Mouse (Mus musculus) cerebellum, postnatal 36 days (tissue): ENCODE measurements around the gene Kif2c.

ENCODE experiments used
- DNase-seq, 2 experiments: peaks; one replicate each; pipeline ENCODE4 v3.0.0; 2021 to 2022; ENCODE audit warnings: mixed read lengths in 2 of 2

Gene Kif2c

DNA sequence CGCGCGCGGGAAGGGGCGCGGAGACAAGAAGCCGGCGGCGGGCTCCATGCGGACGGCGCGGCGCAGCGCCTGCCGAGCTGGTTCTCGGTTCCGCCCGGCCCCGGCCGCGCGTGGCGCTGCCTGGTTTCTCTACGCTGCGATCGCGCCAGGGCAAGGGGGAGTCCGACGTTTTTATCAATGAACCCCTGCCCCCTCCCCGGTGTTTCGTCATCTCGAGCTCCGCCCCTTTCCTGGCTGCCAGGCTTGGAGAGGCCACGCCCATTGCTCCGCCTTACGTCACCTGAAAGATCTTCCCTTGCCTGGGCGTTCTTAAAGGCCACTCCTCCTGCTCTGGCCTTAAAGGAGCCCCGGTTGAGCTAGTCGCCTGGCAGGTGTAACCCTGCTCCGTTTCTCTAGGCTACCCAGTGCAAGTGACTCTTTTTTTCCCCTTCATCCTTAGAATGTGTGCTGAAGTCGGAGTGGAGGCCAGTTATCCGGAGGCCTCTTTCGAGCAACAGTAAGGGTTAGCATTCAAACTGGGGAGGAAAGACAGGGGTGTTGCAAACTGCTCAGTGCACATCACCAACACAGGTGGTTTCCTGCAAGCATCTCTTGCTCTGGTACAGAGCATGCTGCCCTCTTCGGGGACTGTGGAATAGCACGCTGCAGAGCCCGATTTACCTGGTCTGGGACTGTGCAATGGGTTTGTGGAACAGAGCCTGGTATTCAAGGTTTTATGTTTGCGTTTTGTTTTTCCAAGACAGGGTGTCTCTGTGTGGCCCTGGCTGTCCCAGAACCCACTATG lies 48.4 kb downstream of the Kif2c start, which contains the start of gene Plk3:
Gene Plk3, minus strand, starts transcription at position 147 of the 784 bp plus-strand sequence.
- DNase-seq = peak; percentile 97 to 99

DNA sequence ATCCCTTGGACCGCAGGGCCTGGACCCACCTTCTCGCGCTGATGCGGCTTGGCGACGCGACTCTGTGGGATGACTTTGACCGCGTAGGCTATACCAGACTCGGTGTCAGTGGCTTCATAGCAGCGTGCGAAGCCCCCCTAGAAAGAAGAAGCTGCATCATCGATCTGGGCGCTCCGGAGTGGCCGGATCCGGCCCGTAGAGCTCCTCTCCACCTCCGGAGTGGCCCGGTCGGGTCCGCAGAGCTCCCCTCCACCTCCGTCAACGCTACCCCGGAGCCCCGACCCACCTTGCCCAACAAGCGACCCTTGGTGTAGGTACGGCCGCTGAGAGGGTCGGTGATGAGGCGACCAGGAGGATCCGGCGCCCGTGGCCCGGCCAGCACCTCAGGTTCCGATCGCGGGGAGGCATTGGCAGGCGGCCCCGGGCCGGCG lies 49.1 kb downstream of the Kif2c start:
- DNase-seq = no peak

GRCm38 (mm10) chr4:117132794-117133143 lies 49.7 kb downstream of the Kif2c start:
- no peak for DNase-seq

DNA sequence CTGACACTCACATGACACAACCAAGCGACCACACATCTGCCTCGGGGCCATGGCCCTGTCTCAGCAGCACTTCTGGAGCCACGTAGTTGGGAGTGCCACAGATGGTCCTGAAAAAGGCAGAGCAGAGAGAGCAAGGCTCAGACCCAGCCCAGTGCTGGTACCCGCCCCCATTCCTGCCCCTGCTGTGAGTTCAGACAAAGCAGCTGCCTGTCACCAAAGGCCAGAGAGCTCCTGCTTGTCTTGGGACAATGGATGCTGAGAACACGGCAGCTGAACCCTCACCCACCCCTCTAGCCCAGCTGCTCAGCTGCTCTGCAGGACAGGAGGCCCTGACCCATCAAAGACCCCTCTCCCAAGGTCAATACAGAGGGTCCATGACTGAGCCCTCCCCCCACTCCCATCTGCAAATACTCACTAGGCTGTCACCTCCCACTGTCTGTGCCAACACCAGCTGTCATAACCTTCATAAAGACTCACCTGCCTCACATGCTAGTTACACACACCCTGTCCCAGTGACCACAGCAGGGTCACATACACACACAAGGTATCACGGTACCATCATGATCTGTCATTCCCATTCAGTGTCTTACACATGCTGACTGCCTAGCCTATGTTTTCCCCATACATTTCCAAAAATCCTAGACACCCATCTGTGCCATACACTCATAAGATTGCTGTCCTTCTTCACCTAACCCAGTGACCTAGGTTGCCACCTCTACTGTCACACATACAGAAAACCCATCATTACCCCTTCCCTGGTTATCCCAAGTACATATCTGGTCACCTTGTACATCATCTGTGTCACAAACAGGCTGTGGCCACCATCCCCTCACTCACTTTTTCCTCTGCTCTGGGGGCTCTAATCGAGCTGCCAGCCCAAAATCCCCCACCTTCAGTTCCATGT lies 50.3 kb downstream of the Kif2c start:
- DNase-seq = no peak

DNA sequence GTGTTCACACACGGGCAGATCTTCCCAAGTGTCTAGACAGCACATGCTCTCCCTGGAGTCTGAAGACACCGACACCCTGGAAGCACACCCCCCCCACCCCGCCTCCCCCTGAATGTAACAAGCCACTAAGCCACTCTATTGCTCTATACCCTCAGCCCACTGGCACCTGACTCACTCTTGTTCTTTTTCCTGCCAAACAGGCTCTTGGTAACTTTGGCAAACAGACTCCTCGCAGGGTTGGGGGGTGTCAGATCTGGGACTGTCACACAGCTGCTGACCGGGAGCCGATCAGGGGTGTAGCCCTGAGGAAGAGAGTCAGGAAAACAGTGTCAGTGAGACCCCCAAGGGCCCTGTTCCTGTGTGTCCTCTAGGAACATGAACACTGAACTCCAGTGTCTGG lies 51.2 kb downstream of the Kif2c start:
- DNase-seq = no peak

- no peak for DNase-seq
These were observed 51.6 kb downstream of the Kif2c start for GRCm38 (mm10) chr4:117130790-117131189.

DNA sequence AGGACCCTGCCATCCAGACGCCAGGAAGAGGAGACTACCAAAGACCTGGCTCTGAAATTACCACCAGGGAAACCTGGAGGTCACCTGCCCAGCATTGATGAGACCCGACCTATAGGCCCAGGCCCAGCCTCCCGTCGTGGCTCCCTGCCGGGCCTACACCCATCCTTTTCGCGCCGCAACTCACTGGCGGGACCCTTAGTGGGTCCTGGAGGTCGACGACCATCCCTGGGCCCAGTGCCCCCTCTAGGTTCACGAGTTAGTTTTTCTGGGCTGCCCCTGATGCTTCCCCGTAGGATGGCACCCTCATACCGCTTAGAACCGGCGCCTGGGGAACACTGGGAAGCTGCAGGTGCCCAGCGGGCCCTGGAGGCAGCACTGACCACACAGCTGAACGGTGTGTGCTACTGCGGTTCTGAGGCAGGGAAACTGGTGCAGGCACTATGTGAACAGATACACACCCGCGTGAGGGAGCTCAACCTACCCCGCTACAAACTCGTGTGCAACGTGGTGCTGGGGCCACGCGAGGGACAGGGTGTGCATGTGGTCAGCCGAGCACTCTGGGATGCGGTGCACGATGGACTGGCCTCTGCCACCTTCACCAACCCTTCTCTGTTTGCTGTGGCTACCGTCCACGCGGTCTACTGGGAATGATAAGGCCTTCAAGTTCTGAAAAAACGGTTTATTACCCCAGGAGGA lies 54.3 kb downstream of the Kif2c start:
- DNase-seq = no peak

DNA sequence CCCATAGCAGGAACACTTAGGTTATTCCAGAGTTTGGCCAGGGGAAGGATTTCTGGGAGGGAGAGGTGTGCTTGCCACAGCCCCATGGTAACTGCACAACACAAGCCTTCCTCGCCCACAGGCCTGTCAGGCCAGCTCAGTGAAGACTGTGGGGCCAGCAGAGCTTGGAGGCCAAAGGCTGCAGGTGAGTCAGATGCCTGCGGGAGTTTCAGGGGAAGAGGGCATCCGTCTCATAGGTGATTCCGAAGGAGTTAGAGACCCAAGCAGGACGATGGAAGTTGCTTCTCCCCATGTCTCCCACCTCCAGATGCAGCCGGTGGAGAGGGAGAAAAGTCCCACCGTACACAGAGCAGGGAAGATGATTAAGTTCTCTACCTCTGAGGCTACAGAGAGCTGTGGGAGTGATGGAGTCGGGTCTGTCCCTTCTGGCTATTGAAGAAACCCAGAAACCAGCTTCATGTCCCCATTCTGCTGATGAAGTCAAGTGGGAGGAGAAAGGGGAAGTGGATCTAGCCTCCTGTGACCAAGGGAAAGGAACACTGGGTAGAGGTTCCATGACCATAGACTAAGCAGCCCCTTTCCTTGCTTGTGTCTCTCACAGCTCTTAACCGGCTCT lies 55.7 kb downstream of the Kif2c start, which contains the start of gene Tctex1d4:
Gene Tctex1d4, plus strand, starts transcription at position 120 of the 616 bp plus-strand sequence.
- no peak for DNase-seq

DNA sequence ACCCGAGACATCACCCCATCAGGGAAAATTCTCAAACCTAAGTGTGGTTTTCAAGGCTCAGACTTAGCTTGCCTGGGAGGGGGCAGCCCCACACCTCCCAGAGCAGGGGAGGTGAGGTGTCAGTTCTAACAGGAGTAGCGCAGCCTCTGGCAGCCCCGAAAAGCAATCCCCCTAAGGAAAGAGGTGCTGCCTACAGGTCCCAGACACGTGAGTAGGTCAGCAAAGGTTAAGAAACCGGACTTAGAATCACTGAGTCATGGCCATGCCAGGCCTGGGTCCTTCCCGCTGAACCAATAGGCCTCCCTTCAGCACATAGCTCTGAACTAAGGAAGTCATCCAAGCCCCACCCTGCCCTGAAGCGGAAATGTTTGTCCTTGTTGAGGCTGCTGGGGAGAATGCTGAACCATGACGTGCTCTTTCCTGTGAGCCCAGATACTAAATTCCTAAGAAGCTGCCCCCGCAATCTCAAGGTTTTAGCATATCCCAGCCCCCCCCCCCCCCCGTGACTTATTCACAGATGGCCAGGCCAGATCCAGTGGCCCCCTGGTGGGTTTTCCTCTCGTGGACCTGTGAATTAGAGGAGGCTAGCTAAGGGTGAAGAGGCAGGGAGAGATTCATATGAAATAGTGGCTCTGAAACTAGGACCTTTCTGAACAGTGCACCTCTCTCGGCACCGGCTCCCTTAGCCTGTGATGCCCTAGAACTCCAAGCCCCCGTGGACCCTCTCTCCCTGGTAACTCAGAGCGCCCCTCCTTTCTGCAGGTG lies 56.3 kb downstream of the Kif2c start:
- no peak for DNase-seq

- DNase-seq = peak in 1 of 2 experiments; percentile 52
These were observed 57.0 kb downstream of the Kif2c start, which contains the start of gene Btbd19 for GRCm38 (mm10) chr4:117125348-117125909. Btbd19 (minus strand) TSS chr4:117125725.

DNA sequence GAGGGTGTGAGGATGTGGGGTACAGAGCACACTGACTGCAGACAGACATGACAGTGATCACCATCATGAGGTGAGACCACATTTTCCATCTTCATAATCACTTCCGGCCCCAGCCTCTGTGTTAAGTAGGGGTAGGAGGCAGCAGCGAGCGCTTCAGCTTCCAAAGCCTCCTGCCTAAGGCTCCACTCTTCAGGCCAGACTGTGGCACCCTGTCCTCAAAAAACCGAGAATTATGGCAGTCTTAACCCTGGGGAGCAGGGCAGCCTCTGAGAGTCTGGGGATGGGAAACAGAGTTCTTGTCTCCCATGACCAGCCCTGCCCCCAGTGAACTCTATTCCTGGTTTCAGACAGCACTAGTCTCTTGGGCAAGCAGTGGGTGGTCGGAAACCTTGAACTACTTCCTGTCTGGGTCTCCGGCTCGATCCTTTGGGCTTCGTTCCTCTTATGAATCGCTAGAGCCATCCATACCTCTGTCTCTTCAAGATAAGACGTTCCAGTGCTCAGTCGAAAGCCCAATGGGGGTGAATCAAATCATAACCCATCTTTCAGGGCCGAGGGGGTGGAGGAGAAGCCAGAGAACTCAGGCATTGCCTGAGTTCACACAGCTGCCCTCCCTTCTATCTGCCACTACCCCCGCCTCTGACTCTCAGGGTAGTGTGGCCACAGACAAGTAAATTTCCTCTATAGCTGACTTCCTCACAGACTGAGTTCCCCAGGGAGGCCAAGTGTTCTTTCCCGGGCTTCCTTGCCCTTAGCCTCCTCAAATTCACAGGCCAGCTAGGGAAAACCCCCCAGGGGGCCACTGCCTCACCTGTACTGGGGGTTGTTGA lies 57.7 kb downstream of the Kif2c start:
- no peak for DNase-seq

GRCm38 (mm10) chr4:117124218-117124517 lies 58.3 kb downstream of the Kif2c start:
- no peak for DNase-seq

DNA sequence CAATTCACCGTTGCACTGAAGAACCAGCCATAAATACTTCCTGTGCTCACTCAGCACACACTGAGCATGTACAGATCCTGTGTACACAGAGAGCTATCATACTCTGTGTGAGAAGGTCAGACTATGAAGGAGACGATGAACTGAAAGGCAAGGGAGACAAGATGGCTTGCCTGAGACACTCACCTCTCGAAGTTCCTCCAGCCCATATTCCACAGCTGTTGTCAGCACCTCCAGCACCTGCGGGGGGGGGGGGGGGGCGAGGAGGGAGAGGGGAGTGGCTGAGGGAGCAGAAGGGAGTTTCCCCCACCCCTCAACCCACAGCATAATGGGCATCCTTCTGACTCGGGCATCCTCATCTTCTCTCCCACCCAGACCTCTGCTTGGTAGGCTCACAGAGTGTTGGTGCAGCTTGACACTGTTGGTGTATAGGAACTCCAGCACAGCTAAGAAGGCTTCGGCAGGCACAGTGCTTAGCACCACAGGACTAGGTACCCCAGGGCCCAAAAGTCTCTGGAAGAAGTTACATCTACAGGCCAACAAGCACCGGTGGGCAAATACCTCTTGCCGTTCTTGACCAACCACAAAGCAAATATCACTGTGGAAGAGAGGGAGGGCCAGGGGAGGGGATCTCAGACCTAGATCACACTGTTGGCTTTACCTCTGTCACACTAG lies 58.8 kb downstream of the Kif2c start:
- no peak for DNase-seq

DNA sequence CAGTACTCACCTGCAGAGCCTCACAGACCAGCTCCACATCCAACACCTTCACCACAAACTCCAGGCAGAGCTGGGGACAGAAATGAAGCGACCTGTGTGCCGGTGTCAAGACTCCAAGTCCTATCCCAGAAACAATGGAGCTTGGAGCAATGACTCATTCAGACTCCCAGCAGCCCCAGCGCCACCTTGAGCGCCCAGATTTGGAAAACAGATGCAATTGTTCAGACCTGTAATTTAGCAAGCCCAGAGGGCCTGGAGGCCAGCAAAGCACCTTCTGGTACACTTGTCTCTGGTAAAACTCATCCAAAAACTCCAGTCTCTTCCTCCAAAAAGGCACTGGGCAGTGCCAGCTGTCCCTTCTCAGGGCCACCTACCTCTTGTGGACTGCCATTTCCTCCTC lies 60.2 kb downstream of the Kif2c start:
- no peak for DNase-seq

- DNase-seq = peak; percentile 91 to 92
These were observed 61.7 kb downstream of the Kif2c start for GRCm38 (mm10) chr4:117120445-117121414.

DNA sequence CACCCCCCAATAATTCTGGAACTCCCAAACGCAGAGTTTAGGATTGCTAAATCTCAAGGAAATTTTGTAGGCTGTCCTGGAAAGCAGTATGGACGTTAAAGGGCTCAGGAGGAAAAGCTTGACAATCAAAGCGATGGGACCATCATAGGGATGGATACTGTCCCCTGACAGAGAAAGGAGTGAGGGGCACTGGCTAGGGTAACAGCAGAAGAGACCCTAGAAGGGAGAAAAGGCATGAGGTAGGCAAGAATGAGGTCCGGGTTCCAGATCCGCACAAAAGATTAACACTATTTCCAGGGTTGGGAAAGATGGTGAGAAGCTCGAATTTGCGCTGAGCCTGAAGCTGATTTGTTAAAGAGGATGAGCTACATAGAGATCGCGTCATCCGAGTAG lies 62.4 kb downstream of the Kif2c start:
- DNase-seq = no peak

- no peak for DNase-seq
These were observed 62.8 kb downstream of the Kif2c start for GRCm38 (mm10) chr4:117119636-117120035.

GRCm38 (mm10) chr4:117117931-117118330 lies 64.5 kb downstream of the Kif2c start:
- no peak for DNase-seq

GRCm38 (mm10) chr4:117115592-117115991 lies 66.8 kb downstream of the Kif2c start:
- no peak for DNase-seq
